Mouse (Mus musculus): ENCODE data around the gene Psmd4. TPM values are rescaled to one million over a fixed set of nuclear protein-coding genes. Genes with fewer than 3 reads are reported as not detected.
A peak's percentile ranks its signal among the peaks of the same experiment; 100 is the strongest.
"Not testable (repeated sequence)": the region's sequence is repeated elsewhere in the genome, so short reads cannot be mapped to it uniquely, and the experiment has no call there.

The Psmd4 gene
- polyA plus RNA-seq, 1 experiment from 2014 or later, result 332 TPM

DNA sequence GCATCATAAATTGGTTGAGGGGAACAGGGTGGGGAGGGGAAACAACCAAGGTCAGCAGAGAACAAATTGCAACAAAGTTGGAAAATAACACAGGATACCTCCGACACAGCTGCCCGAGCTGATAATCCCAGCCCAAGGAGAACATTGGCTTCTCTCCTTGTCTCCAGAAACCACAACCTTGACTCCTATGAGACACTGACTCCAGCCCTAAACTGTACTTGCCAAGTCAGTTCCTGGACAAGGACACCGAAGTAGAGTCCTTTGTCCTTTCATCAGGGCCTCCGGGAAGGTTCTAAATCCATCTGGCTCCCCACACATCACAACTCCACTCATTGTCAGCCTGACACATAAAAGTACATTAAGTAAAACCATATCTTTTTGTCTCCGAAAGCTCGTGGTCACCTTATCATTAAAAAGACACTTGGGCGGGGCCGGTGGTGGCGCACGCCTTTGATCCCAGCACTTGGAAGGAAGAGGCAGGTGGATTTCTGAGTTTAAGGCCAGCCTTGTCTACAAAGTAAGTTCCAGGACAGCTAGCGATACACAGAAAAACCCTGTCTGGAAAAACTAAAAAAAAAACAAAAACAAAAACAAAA is 4.1 kb upstream of the Psmd4 start:
- H3K27ac ChIP-seq, result no peak overlapping the region
- H3K9me3 ChIP-seq, result no peaks in the 10 kb centered on the region
- no peak for DNase-seq (ENCODE audit: low spot score)
- H3K4me3 ChIP-seq, result no peak overlapping the region
- H3K36me3 ChIP-seq, result no peaks in the 10 kb centered on the region
- H3K4me1 ChIP-seq, result peaks cover 14% of the 10 kb centered on the region; the same call in 1 of the 2 replicates
- H3K27me3 ChIP-seq (ENCODE audit: insufficient read depth, poor library complexity, severe bottlenecking), result no peaks in the 10 kb centered on the region
- 77% methylated on average over 11 of the region's 11 CpGs for WGBS

DNA sequence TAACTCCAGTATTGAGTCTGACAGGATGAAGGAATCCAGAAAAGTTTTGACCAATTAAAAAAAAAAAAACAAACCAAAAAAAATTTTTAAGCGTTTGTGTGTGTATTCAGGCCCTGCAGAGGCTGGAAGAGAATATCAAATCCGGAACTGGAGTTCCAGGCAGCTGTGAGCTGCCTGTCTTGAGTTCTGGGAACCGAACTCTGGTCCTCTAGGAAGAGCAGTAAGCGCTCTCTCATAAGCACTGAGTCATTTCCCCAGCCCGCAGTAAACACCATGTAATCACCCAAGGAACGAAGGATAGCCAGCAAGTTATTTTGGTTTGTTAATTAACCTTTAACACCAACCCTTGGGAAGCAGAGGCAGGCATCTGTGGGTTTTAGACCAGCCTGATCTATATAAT is 837 bp upstream of the Psmd4 start:
- Histone ChIP-seq H3K27me3 (ENCODE audit: insufficient read depth, poor library complexity, severe bottlenecking) (no peaks in the 10 kb centered on the region), H3K36me3 (peaks cover 16% of the 10 kb centered on the region), H3K4me3 (no peak overlapping the region), H3K27ac (no peak overlapping the region), H3K4me1 (peaks cover 16% of the 10 kb centered on the region; the same call in 1 of the 2 replicates), H3K9me3 (no peaks in the 10 kb centered on the region)
- 72% methylated on average over 6 of the region's 6 CpGs for WGBS
- no peak for DNase-seq (ENCODE audit: low spot score)

DNA sequence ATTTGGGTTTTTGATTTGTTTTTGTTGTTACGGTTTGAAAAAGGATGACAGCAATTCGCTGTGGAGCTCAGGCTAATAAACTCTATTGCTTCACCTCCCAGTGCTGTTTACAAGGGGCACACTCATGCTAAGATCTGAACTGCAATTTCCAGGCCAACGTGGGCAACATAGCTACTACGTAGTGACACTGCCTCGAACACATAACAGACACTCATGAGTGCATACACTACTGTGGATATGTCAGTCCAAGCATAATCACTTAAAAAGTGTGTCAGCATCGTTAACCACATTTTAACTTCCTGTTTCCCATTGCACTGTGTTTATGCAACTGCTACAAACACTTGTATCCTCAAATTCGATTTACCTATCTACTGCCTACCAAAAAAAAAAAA is 420 bp upstream of the Psmd4 start:
- WGBS, result 29% methylated on average over 7 of the region's 7 CpGs
- Histone ChIP-seq H3K4me3 (peak overlapping the region; percentile 77), H3K4me1 (peaks cover 13% of the 10 kb centered on the region; the same call in 1 of the 2 replicates), H3K36me3 (peaks cover 20% of the 10 kb centered on the region), H3K27ac (peak overlapping the region; percentile 86), H3K27me3 (ENCODE audit: insufficient read depth, poor library complexity, severe bottlenecking) (no peaks in the 10 kb centered on the region), H3K9me3 (no peaks in the 10 kb centered on the region)
- DNase-seq (ENCODE audit: low spot score), result no peak

DNA sequence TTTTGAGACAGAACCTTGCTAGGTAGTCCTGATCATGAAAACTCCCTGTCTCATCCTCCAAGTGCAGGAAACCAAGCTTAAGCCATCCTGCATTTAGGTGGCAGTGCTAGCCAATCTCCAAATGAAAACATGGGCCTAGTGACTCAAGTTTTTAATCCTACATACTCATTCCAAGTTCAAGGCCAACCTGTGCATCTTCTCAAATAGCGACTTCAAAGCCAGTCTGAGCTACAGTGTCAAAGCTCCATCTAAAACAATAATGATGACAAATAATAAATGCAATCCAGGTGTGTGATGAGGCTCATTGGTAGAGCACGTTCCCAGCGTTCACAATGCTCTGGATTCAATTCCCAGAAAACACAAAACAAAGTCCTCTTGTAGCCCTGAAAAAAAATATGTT is 789 bp downstream of the Psmd4 start:
- DNase-seq (ENCODE audit: low spot score), result no peak
- H3K27ac ChIP-seq, result peak overlapping the region; percentile 86; the same call in 1 of the 2 replicates
- H3K4me1 ChIP-seq, result peaks cover 11% of the 10 kb centered on the region; the same call in 1 of the 2 replicates
- 14% methylated on average over 3 of the region's 3 CpGs for WGBS
- no peaks in the 10 kb centered on the region for H3K27me3 ChIP-seq (ENCODE audit: insufficient read depth, poor library complexity, severe bottlenecking)
- H3K4me3 ChIP-seq, result peak overlapping the region; percentile 77
- H3K36me3 ChIP-seq, result peaks cover 30% of the 10 kb centered on the region
- no peaks in the 10 kb centered on the region for H3K9me3 ChIP-seq

DNA sequence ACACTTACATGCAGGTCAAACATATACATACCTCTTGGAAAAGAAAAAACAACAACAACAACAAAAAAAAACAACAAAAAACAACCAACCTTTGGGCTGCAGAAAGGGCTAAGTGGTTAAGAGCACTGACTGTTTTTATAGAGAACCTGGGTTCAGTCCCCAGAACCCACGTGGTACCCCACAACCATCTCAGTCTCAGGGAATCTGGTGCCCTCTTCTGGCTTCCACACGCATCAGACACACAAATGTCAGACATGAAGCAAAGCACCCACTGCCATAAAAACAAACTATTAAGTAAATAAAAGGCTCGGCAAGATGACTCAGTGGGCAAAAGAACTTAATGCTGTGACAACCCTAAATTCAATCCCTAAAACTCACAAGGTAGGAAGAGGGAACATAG is 12.5 kb downstream of the Psmd4 start:
- no peak overlapping the region for H3K27ac ChIP-seq
- H3K4me1 ChIP-seq, result peaks cover 22% of the 10 kb centered on the region
- no peaks in the 10 kb centered on the region for H3K9me3 ChIP-seq
- H3K4me3 ChIP-seq, result no peak overlapping the region
- 82% methylated on average over 3 of the region's 3 CpGs for WGBS
- no peak for DNase-seq (ENCODE audit: low spot score)
- H3K27me3 ChIP-seq (ENCODE audit: insufficient read depth, poor library complexity, severe bottlenecking), result no peaks in the 10 kb centered on the region
- peaks cover 56% of the 10 kb centered on the region for H3K36me3 ChIP-seq

DNA sequence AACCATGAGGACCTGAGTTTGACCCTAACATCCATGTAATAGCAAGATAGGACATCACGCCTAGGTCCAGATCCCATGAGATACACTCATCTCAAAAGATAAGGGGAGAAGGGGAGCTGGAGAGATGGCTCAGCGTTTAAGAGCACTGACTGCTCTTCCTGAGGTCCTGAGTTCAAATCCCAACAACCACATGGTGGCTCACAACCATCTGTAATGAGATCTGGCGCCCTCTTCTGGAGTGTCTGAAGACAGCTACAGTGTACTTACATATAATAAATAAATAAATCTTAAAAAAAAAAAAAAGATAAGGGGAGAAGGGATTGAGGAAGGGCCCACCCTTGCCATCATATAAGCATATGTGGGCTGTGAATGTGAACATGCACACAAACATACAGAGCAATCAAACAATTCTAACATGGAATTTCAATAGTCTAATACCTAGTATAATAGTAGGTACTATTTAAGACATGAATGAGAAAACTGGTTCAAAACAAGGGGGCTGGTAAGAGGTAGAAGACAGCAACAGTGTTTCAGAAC is 13.1 kb downstream of the Psmd4 start:
- not testable (repeated sequence) for DNase-seq (ENCODE audit: low spot score); H3K9me3 ChIP-seq; H3K4me3 ChIP-seq; H3K27me3 ChIP-seq (ENCODE audit: insufficient read depth, poor library complexity, severe bottlenecking); H3K27ac ChIP-seq
- WGBS, result 77% methylated on average over 3 of the region's 3 CpGs
- Histone ChIP-seq H3K36me3 (peaks cover 50% of the 10 kb centered on the region), H3K4me1 (peaks cover 28% of the 10 kb centered on the region)

DNA sequence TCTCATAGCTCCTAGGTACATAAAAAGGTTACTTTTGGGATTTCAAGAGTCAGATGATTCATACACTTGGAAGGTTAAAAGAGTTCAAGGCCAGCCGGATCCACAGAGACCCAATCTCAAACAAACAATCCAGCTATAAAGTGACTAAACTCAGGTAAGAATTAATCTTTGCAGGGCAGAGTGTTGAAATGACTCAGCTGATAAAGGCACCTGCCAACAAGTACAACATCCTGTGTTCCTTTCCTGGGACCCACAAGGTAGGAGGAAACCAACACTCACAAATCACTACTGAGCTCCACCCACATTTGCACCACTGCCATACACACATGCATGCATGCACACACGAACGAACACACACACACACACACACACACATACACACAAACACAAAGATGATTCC is 13.8 kb downstream of the Psmd4 start:
- no peak for DNase-seq (ENCODE audit: low spot score)
- 85% methylated on average over 3 of the region's 3 CpGs for WGBS
- Histone ChIP-seq H3K4me1 (peaks cover 31% of the 10 kb centered on the region), H3K27ac (no peak overlapping the region), H3K36me3 (peaks cover 43% of the 10 kb centered on the region), H3K9me3 (no peaks in the 10 kb centered on the region), H3K4me3 (no peak overlapping the region), H3K27me3 (ENCODE audit: insufficient read depth, poor library complexity, severe bottlenecking) (no peaks in the 10 kb centered on the region)

DNA sequence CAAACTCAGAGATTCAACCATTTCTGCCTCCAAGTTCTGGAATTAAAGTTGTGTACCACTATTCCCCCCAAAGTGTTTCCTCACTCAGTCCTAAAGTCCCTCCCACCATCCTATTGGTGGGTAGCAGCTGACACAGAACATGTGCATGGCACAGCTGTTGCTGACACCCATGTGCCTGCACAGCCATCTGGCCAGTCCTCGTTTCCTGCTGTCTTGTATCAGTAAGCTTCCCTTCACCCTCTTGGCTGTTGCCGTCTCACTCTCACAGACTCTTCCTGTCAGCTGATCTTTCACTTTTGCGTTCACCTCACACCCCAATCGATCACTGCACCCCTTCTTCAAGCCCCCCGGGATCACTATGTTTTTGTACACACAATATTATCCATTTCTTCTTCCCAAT is 14.7 kb downstream of the Psmd4 start:
- 49% methylated on average over 5 of the region's 5 CpGs for WGBS
- no peak overlapping the region for H3K27ac ChIP-seq
- no peaks in the 10 kb centered on the region for H3K27me3 ChIP-seq (ENCODE audit: insufficient read depth, poor library complexity, severe bottlenecking)
- no peaks in the 10 kb centered on the region for H3K9me3 ChIP-seq
- DNase-seq (ENCODE audit: low spot score), result no peak
- H3K4me1 ChIP-seq, result peaks cover 31% of the 10 kb centered on the region
- no peak overlapping the region for H3K4me3 ChIP-seq
- H3K36me3 ChIP-seq, result peaks cover 34% of the 10 kb centered on the region

DNA sequence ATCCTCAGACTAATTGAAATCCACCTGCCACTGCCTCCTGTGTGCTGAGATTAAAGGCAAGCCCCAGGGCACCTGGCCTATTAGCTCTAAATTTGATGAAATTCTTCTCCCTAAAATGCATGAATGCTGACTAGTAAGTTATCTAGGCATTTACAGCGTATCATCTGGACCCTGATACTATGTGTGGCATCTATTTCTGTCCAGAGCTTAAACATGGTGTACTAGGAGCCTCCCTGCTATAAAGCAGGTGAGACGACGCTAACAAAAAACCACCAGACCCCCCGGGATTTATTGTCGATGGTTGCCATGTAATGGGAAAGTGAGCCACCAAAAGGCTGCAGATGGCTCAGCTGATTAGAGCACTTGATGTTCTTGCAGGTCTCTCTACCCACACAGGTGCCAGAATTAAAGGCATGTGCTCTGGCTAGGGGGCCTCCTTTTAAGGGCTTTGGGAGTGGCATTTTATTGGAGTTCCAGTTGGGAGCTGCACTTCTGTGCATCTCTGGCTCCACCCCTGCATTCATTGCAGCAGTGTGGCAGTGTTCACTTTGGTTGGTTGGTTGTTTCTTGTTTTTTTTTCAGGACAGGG is 15.3 kb downstream of the Psmd4 start:
- H3K36me3 ChIP-seq, result peaks cover 29% of the 10 kb centered on the region
- peaks cover 31% of the 10 kb centered on the region for H3K4me1 ChIP-seq
- no peaks in the 10 kb centered on the region for H3K27me3 ChIP-seq (ENCODE audit: insufficient read depth, poor library complexity, severe bottlenecking)
- H3K27ac ChIP-seq, result no peak overlapping the region
- DNase-seq (ENCODE audit: low spot score), result no peak
- no peaks in the 10 kb centered on the region for H3K9me3 ChIP-seq
- 61% methylated on average over 5 of the region's 5 CpGs for WGBS
- no peak overlapping the region for H3K4me3 ChIP-seq

DNA sequence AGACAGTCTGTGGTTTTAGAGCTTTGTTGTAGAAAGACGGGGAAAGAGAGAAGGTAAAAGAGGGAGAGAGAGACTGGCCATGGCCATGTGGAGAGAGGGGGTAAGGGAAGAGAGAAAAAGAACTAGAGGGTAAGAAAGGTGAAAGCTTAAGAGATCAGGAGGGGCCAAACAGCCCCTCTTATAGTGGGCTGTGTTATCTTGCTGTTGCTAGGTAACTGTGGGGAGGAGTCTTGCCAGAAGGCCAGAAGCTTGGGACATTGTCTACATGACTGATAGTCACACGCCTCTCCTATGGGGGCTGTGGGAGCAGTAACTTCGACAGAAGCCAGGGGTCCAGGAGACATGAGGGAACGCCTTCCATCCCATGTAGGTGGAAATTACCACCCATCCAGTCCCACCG is 17.2 kb downstream of the Psmd4 start:
- H3K27me3 ChIP-seq (ENCODE audit: insufficient read depth, poor library complexity, severe bottlenecking), result no peaks in the 10 kb centered on the region
- DNase-seq (ENCODE audit: low spot score), result peak; percentile 89

DNA sequence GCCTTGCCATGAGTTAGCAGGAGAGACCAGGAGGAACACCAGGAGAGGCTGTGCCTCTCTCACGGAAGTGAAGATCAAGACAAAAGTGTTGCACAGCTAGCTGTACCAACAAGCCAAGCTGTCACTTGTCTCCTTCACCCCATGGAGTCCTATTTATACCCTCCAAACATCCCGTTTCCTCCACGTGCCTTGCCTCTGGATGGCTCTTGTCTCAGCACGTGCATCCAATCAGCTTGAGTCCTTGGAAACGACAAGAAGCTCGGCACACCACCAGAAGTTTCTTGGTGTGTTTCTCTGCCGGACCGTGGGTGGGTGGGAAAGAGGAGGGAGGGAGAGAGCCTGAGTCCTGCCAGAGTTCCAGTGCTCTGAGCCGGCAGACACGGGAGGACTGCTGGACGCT is 17.9 kb downstream of the Psmd4 start:
- Histone ChIP-seq H3K9me3 (no peaks in the 10 kb centered on the region), H3K27ac (peak overlapping the region; percentile 83), H3K4me1 (peaks cover 31% of the 10 kb centered on the region), H3K27me3 (ENCODE audit: insufficient read depth, poor library complexity, severe bottlenecking) (no peaks in the 10 kb centered on the region), H3K4me3 (peak overlapping the region; percentile 48), H3K36me3 (peaks cover 8% of the 10 kb centered on the region)
- WGBS, result 17% methylated on average over 11 of the region's 11 CpGs
- DNase-seq (ENCODE audit: low spot score), result peak; percentile 90

More for the DNA sequence above, 17.2 kb downstream of the Psmd4 start:
- Histone ChIP-seq H3K36me3 (peaks cover 10% of the 10 kb centered on the region), H3K4me1 (peaks cover 31% of the 10 kb centered on the region), H3K27ac (peak overlapping the region; percentile 83), H3K9me3 (no peaks in the 10 kb centered on the region), H3K4me3 (peak overlapping the region; percentile 48)
- WGBS, result 28% methylated on average over 5 of the region's 5 CpGs

DNA sequence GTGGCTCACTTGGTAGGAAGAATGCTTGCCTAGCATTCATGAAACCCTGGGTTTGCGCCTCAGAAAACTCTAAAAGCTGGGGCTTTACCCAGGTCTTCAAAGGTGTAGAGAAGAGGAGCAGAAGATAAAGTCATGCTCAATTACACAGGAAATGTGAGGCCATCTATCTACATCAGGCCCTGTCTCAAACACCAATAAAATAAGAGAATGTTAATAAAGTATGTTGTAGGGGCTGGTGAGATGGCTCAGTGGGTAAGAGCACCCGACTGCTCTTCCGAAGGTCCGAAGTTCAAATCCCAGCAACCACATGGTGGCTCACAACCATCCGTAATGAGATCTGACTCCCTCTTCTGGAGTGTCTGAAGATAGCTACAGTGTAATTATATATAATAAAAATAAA is 21.5 kb downstream of the Psmd4 start:
- peaks cover 27% of the 10 kb centered on the region for H3K4me1 ChIP-seq
- not testable (repeated sequence) for H3K27ac ChIP-seq; DNase-seq (ENCODE audit: low spot score); H3K36me3 ChIP-seq; H3K4me3 ChIP-seq; H3K27me3 ChIP-seq (ENCODE audit: insufficient read depth, poor library complexity, severe bottlenecking); H3K9me3 ChIP-seq
- WGBS, result 89% methylated on average over 5 of the region's 5 CpGs

DNA sequence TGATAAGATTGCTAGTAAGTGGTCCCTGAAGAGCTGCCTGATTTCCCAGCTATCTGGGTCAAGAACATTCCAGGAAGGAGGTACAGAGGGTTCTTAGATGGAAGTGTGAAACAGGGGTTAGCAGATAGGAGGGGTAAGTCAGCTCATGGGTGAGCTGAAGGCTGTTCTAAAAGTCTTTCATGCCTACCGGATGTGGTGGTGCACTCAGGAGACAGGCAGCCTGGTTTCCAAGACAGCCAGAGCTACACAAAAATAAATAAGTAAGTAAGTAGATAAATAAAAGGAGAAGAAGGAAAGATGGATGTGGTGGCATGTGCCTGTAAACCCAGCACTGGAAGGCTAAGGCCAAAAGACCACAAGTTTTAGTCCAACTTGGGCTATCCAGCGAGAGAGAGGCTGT is 23.7 kb downstream of the Psmd4 start:
- peaks cover 22% of the 10 kb centered on the region for H3K4me1 ChIP-seq
- H3K27me3 ChIP-seq (ENCODE audit: insufficient read depth, poor library complexity, severe bottlenecking), result no peaks in the 10 kb centered on the region
- H3K4me3 ChIP-seq, result no peak overlapping the region
- no peak overlapping the region for H3K27ac ChIP-seq
- 0 out of 2 replicates have a peak, but pooled peaks cover 3% of the 10 kb centered on the region for H3K36me3 ChIP-seq
- H3K9me3 ChIP-seq, result no peaks in the 10 kb centered on the region
- WGBS, result 73% methylated on average over 2 of the region's 2 CpGs
- no peak for DNase-seq (ENCODE audit: low spot score)
